Mouse (Mus musculus) natural killer cell, adult 2 months (primary cell): ENCODE data around the gene Ubtd2.
A peak's percentile ranks its signal among the peaks of the same experiment; 100 is the strongest.

ENCODE experiments used
- DNase-seq, 2 experiments: peaks; one replicate each; pipeline ENCODE4 v3.0.0; 2022; ENCODE audit warnings: low spot score in 2 of 2

Gene Ubtd2

GRCm38 (mm10) chr11:32564629-32565028 is 109.5 kb downstream of the Ubtd2 start:
- DNase-seq, result no peak

DNA sequence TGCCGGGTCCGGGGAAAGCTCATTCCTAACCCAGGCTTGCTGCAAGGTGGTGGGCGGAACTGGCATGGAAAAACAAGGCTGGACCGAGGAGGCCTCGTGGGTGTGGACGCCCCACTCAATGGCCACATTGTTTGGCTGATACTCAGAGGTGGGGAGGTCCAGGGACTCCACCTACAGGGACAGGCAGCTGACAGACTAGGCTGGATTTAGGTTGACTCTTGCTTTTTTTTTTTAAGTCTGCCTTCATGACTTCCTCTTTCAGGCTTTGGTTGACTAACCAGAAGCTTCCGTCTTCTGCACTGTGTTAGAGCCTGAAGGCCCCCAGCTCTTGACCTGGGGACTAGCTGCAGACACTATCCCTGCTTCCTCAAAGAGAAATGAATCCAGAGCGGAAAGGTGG is 109.9 kb downstream of the Ubtd2 start:
- DNase-seq, result peak; percentile 49 to 77

- no peak for DNase-seq
These were observed 111.0 kb downstream of the Ubtd2 start for GRCm38 (mm10) chr11:32566184-32566583.
